Mouse (Mus musculus) lung, embryonic 16.5 days (tissue): ENCODE data around the gene Srgap1. TPM values are rescaled to one million over a fixed set of nuclear protein-coding genes. Genes with fewer than 3 reads are reported as not detected.

Experiments
- ATAC-seq: fragments of 200-750 bp; cut with Nextera tagmentation; 2 replicates; pipeline ENCODE4 v1.8.0; 2017; ENCODE audit warnings: low read depth, mild to moderate bottlenecking, moderate library complexity
- H3K27ac ChIP-seq: fragments of 300-500 bp; sonication (generic); 2 replicates; pipeline ENCODE4 v1.5.1; 2014; ENCODE audit warnings: mild to moderate bottlenecking, control low read depth, low read length
- H3K27me3 ChIP-seq: fragments of 300-500 bp; sonication (generic); 2 replicates; pipeline ENCODE4 v1.6.1; 2014; ENCODE audit warnings: low read depth, low read length, mixed read lengths; ENCODE audit not compliant: control insufficient read depth, insufficient read depth
- H3K36me3 ChIP-seq: fragments of 300-500 bp; sonication (generic); 2 replicates; pipeline ENCODE4 v1.6.1; 2014; ENCODE audit warnings: low read length; ENCODE audit not compliant: control insufficient read depth, insufficient read depth
- H3K4me1 ChIP-seq: fragments of 300-500 bp; sonication (generic); replicated peaks from 2 replicates; pipeline ENCODE4 v1.6.1; 2014; ENCODE audit warnings: low read length, mixed read lengths; ENCODE audit not compliant: control insufficient read depth, insufficient read depth
- H3K4me2 ChIP-seq: fragments of 300-500 bp; sonication (generic); 2 replicates; pipeline ENCODE4 v1.6.1; 2014; ENCODE audit warnings: low read depth, low read length, control low read depth
- H3K4me3 ChIP-seq: fragments of 300-500 bp; sonication (generic); 2 replicates; pipeline ENCODE4 v1.5.1; 2014; ENCODE audit warnings: mild to moderate bottlenecking, low read length, control low read depth
- H3K9ac ChIP-seq: fragments of 300-500 bp; sonication (generic); 2 replicates; pipeline ENCODE4 v1.6.1; 2014; ENCODE audit warnings: low read length, control low read depth
- H3K9me3 ChIP-seq: fragments of 300-500 bp; sonication (generic); 2 replicates; pipeline ENCODE4 v1.6.1; 2016; ENCODE audit warnings: low read length; ENCODE audit not compliant: control insufficient read depth
- WGBS: fragments of 180-500 bp; shearing (Covaris S2); extraction: QIAGEN DNeasy Blood & Tissue Kit; methylation state at CpG from one replicate; pipeline ENCODE4 v1.1.7; 2014; 5-methylcytosine and 5-hydroxymethylcytosine counted together
- polyA plus RNA-seq: library from polyadenylated mRNA; unstranded; fragments of >200 nt; fragmentation: Nextera tagmentation; extraction: Ambion mirVana; gene quantifications from 2 replicates; pipeline ENCODE4 v1.2.1, GENCODE M21; 2015

The Srgap1 gene
- polyA plus RNA-seq, 1 experiment from 2014 or later = 8.0 TPM

DNA sequence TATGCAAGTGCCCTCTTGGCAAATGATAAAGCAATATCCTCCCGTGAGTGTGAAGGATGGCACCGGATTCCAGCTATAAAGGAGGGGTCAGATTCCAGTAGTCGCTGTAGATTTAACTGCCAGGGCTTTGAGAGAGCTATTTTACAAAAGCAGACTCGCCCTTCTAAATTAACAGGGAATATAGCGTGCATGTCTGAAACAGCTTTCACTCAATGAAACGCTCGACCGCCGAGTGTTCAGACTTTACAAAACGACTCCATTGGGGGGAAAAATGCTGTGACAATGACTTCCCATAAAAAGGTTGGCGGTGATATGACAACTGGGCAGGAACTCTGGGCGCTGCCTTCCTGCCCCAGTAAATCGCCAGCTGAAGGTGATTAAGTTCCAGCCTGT lies 608 bp downstream of the Srgap1 start:
- peak overlapping the region; percentile 78 for H3K4me3 ChIP-seq
- H3K27ac ChIP-seq = peak overlapping the region; percentile 81
- peaks cover 4% of the 10 kb centered on the region; the same call in 1 of the 2 replicates for H3K4me1 ChIP-seq
- no peaks in the 10 kb centered on the region for H3K27me3 ChIP-seq
- peak overlapping the region; percentile 79 for H3K4me2 ChIP-seq
- ATAC-seq = no peak
- H3K9me3 ChIP-seq = no peaks in the 10 kb centered on the region
- WGBS = under 1% methylated on average over 13 of the region's 13 CpGs
- H3K36me3 ChIP-seq = no peaks in the 10 kb centered on the region
- peak overlapping the region; percentile 83 for H3K9ac ChIP-seq

DNA sequence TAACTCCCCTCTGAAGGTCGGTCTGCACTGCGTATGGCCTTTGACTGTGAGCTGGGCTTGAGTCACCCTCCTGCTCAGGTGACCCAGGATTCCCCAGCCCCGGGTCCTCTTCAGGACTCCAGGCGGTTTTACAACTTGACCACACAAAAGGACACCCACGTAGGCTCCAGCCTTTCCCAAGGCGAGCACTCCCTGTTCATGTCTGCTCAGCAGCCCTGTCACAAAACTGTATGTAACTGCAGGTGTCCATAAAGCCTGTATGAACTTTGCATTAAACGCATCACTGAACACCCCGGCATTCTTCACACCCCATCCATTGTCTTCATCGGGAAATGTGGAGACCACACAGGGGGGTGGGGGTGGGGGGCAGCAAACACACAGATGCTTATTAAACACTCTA lies 1.2 kb downstream of the Srgap1 start:
- H3K27ac ChIP-seq = no peak overlapping the region
- no peaks in the 10 kb centered on the region for H3K9me3 ChIP-seq
- H3K27me3 ChIP-seq = no peaks in the 10 kb centered on the region
- 13% methylated on average over 9 of the region's 9 CpGs for WGBS
- no peaks in the 10 kb centered on the region for H3K36me3 ChIP-seq
- ATAC-seq = no peak
- H3K4me2 ChIP-seq = peak overlapping the region; percentile 79
- H3K4me3 ChIP-seq = peak overlapping the region; percentile 78
- H3K4me1 ChIP-seq = peaks cover 4% of the 10 kb centered on the region; the same call in 1 of the 2 replicates
- peak overlapping the region; percentile 83 for H3K9ac ChIP-seq

DNA sequence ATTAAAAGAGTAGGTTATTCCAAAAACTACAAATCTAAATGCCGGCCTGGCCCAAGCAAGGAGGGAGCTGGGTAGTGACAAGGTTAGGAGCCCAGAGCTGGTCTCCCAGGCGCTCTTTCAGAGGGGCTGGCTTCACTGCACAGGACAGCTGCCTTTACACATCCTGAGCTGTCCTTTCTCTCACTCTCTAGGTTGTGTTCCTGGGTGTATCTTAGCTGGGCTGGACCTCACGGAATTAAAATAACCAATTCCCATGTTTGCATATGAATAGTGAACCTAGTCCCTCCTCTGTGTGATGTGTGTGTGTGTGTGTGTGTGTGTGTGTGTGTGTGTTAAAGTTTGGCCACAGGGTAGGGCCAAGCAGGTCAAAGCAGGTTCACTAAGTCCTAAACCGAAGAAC lies 2.2 kb downstream of the Srgap1 start:
- H3K27me3 ChIP-seq = no peaks in the 10 kb centered on the region
- 0 out of 2 replicates have a peak, but pooled peaks cover 2% of the 10 kb centered on the region for H3K9me3 ChIP-seq
- 85% methylated on average over 4 of the region's 4 CpGs for WGBS
- H3K4me1 ChIP-seq = peaks cover 4% of the 10 kb centered on the region; the same call in 1 of the 2 replicates
- no peak overlapping the region for H3K27ac ChIP-seq
- H3K4me3 ChIP-seq = no peak overlapping the region
- no peak overlapping the region for H3K4me2 ChIP-seq
- ATAC-seq = no peak
- H3K9ac ChIP-seq = no peak overlapping the region
- H3K36me3 ChIP-seq = no peaks in the 10 kb centered on the region

DNA sequence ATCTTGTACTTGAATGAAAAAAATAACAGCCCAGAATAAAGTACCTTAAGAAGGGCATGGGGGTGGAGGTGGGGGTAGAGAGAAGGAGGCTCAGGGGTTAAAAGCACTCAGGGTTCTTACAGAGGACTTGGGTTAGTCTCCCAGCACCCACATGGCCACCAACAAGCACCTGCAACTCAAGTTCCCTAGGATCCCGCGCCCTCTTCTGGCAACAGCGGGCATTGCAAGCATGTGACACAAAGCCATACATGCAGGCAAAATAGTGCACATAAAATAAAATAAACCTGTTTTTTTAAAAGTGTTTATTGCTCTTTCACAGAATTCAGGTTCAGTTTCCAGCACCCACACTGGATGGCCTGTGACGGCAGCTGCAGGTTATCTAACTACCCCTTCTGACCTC lies 6.7 kb downstream of the Srgap1 start:
- Histone ChIP-seq H3K9me3 (0 out of 2 replicates have a peak, but pooled peaks cover 2% of the 10 kb centered on the region), H3K36me3 (peaks cover 4% of the 10 kb centered on the region), H3K27me3 (no peaks in the 10 kb centered on the region), H3K27ac (no peak overlapping the region), H3K4me2 (no peak overlapping the region), H3K4me3 (no peak overlapping the region), H3K4me1 (no peaks in the 10 kb centered on the region), H3K9ac (no peak overlapping the region)
- ATAC-seq = no peak
- 34% methylated on average over 4 of the region's 4 CpGs for WGBS

DNA sequence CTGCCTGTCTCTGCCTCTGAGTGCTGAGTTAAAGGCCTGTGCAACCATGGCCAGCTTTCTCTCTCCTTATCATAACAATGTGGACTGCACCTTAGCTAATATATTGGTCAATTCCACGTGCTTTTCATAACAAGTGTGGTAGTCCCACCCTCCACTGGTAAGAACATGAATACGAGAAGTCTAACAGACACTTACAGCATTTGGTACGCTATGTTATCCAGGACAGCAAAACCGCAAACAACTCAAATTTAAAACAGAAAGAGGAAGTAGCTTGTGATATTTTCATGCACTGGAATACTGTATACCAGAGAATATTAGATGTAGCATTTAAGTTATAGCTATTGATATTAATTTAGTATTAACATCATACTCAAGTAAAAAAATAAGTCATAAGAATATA lies 7.5 kb downstream of the Srgap1 start:
- no peak for ATAC-seq
- 88% methylated on average over 4 of the region's 4 CpGs for WGBS
- H3K9me3 ChIP-seq = 0 out of 2 replicates have a peak, but pooled peaks cover 2% of the 10 kb centered on the region
- H3K27me3 ChIP-seq = no peaks in the 10 kb centered on the region
- no peak overlapping the region for H3K4me2 ChIP-seq
- peaks cover 1% of the 10 kb centered on the region for H3K4me1 ChIP-seq
- H3K36me3 ChIP-seq = peaks cover 4% of the 10 kb centered on the region
- no peak overlapping the region for H3K27ac ChIP-seq
- no peak overlapping the region for H3K9ac ChIP-seq
- H3K4me3 ChIP-seq = no peak overlapping the region

DNA sequence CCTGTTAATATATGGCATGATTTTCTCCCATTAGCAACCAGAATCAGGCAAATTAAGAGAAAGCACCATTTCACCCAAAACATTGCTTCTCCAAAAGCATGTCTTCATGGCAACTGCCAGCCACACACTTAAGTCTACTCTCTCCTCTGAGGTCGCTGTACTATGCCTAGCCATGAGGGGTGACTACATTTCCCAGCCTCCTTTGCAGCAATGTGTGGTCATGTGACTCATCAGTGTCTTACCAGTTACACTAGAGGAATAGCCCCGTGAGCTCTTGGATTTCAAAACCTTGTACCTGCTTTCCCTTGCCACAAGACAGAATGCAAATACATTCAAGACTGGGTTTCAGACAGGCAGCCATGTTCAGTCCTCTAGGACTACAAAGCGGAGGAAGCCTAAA lies 8.6 kb downstream of the Srgap1 start:
- WGBS = 50% methylated on average over 3 of the region's 3 CpGs
- Histone ChIP-seq H3K4me1 (peaks cover 10% of the 10 kb centered on the region), H3K36me3 (peaks cover 4% of the 10 kb centered on the region), H3K4me2 (no peak overlapping the region), H3K9me3 (0 out of 2 replicates have a peak, but pooled peaks cover 2% of the 10 kb centered on the region), H3K4me3 (no peak overlapping the region), H3K27me3 (no peaks in the 10 kb centered on the region), H3K27ac (no peak overlapping the region), H3K9ac (no peak overlapping the region)
- peak; percentile 58; the same call in 1 of the 2 replicates for ATAC-seq

DNA sequence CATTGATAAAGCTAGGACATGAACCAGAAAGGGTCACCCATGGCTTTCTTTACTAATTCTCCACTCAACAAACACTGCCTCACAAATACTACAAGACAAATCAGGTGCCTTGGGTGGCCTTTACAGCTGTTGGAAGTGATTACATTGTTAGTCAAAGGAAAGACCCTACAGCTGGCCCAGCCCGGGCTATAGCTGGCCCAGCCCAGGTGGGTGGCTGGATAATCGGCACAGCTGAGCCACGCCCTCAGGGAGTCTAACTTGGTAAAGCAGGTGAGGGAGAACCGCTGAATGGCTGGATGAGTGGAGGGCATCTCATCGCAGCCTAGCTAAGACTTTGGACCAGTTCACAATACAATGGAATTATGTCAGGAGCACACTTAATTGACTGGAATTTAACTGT lies 13.8 kb downstream of the Srgap1 start:
- Histone ChIP-seq H3K36me3 (peaks cover 4% of the 10 kb centered on the region), H3K9me3 (no peaks in the 10 kb centered on the region), H3K4me3 (no peak overlapping the region), H3K4me2 (no peak overlapping the region), H3K9ac (no peak overlapping the region), H3K27ac (no peak overlapping the region), H3K4me1 (peaks cover 34% of the 10 kb centered on the region), H3K27me3 (no peaks in the 10 kb centered on the region)
- ATAC-seq = peak; percentile 29; the same call in 1 of the 2 replicates
- 57% methylated on average over 5 of the region's 5 CpGs for WGBS

DNA sequence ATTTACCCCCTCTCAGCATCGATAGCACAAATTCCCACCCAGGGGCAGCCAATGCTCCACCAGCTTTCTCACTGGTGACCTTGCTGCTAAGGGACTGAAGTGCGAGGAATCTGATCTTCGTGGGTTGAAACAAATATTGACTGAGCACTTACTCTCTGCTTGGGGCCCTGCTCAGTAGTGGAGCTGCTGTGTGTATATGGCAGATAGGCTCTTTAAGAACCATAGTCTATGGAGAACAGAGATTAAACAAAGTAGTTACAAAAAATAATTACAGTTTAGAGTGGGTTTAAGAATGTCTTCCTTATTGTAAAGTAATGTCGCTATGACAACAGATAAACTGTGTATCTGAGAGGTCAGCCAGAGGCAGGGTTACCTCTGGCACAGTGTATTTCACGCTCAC lies 16.7 kb downstream of the Srgap1 start:
- Histone ChIP-seq H3K4me2 (no peak overlapping the region), H3K36me3 (no peaks in the 10 kb centered on the region), H3K9ac (no peak overlapping the region), H3K9me3 (no peaks in the 10 kb centered on the region), H3K4me3 (no peak overlapping the region), H3K27ac (0 out of 2 replicates have a peak overlapping the region, but pooled peaks have one; percentile 26), H3K27me3 (no peaks in the 10 kb centered on the region), H3K4me1 (peaks cover 34% of the 10 kb centered on the region)
- WGBS = 32% methylated on average over 5 of the region's 5 CpGs
- peak; percentile 75 for ATAC-seq

DNA sequence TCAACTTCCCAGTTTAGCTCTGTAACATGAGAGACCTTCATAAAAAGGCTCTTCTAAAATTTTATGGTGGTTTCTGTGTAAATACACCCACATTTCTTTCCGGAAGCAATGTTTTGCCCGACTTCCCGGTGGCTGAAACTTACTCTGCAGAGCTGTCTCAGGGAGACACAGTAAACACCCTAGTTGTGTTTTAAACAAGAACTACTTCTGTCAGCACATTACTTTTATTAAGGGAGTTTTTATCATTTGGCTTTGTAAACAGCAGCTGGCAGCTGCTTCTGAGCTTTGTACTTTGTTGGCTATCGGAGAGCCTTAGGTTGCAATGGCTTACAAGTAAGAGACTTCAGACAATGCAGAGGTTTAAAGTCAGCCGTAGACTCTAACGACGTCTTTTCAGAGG lies 17.4 kb downstream of the Srgap1 start:
- Histone ChIP-seq H3K4me1 (peaks cover 34% of the 10 kb centered on the region), H3K36me3 (no peaks in the 10 kb centered on the region), H3K9me3 (no peaks in the 10 kb centered on the region), H3K4me3 (peak overlapping the region; percentile 15; the same call in 1 of the 2 replicates), H3K4me2 (peak overlapping the region; percentile 45), H3K9ac (no peak overlapping the region), H3K27me3 (no peaks in the 10 kb centered on the region), H3K27ac (peak overlapping the region; percentile 64)
- no peak for ATAC-seq
- 9% methylated on average over 7 of the region's 7 CpGs for WGBS

DNA sequence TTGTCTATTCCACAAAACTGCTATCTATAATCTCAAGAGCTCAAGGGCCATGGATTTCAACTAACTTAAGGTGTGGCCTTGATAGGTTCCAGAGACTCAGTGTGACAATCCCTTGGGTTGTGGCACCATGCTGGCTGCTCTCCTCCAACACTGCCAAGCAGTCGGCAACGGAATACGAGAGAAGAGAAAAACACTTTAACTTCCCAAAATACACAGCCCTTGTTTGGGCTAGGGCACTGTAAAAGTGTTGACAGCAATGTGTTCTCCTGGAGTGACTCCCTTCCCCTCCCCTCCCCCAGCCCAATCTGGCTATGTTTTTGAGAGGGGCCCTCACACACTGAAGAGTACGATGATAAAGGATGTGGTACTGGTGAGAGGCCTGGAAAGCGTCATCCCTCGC lies 21.9 kb downstream of the Srgap1 start:
- no peak overlapping the region for H3K9ac ChIP-seq
- H3K4me1 ChIP-seq = peaks cover 21% of the 10 kb centered on the region
- ATAC-seq = peak; percentile 34; the same call in 1 of the 2 replicates
- H3K4me3 ChIP-seq = no peak overlapping the region
- no peak overlapping the region for H3K27ac ChIP-seq
- WGBS = 49% methylated on average over 6 of the region's 6 CpGs
- peaks cover 6% of the 10 kb centered on the region; the same call in 1 of the 2 replicates for H3K9me3 ChIP-seq
- no peak overlapping the region for H3K4me2 ChIP-seq
- H3K36me3 ChIP-seq = no peaks in the 10 kb centered on the region; the same call in 1 of the 2 replicates
- no peaks in the 10 kb centered on the region for H3K27me3 ChIP-seq
